Mouse (Mus musculus): ENCODE measurements at regions not wholly inside any gene's neighbourhood (a gene's known extent, or its start where the extent isn't known, plus 50 kb on each side); places are given as distances from the start of the nearest gene placed in this dataset.

DNA sequence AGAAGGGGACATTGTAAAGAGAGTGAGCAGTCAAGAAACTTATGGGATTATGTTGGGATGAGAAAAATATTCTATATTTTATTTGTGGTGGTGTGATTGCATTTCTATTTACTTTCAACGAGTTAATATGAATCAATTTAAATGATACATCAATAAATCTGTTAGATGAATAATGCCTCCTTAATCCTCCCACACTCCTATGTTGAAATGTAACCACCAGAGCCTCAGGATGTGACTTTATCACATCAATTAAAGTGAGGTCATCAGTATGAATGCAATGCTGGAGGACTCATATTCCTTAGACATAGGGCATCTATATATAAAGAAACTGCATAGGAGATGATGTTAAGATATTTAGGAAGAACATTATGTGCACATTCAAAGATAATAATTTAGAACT is 1195.3 kb upstream of the Cited2 start:
- TF ChIP-seq CTCF (IDR thresholded peaks at IDR 0.05; ENCODE audit: extremely low read depth, insufficient read depth, insufficient read length, insufficient replicate concordance) (no peak), POLR2A (IDR thresholded peaks at IDR 0.05; ENCODE audit: low read depth, low read length) (no peak)

Measured in spleen, adult 2 months (tissue).